Mouse (Mus musculus) erythroblast, embryonic 14.5 days (primary cell): ENCODE results near the gene Ankrd31. TPM values are rescaled to one million over a fixed set of nuclear protein-coding genes. Genes with fewer than 3 reads are reported as not detected.
"Not testable (repeated sequence)": the region's sequence is repeated elsewhere in the genome, so short reads cannot be mapped to it uniquely, and the experiment has no call there.

Experiments
- H3K27me3 ChIP-seq: 2 replicates; pipeline ENCODE4 v1.6.1; 2012; ENCODE audit warnings: inconsistent platforms; ENCODE audit not compliant: control insufficient read depth
- H3K36me3 ChIP-seq: 2 replicates; pipeline ENCODE4 v1.6.1; 2012; ENCODE audit warnings: mild to moderate bottlenecking, inconsistent platforms; ENCODE audit not compliant: control insufficient read depth
- H3K4me1 ChIP-seq: 2 replicates; pipeline ENCODE4 v1.6.1; 2012; ENCODE audit warnings: inconsistent platforms; ENCODE audit not compliant: control insufficient read depth
- H3K4me3 ChIP-seq: replicated peaks from 2 replicates; pipeline ENCODE3; 2012; ENCODE audit warnings: moderate library complexity, mild to moderate bottlenecking, inconsistent platforms
- H3K9me3 ChIP-seq: 2 replicates; pipeline ENCODE4 v1.6.1; 2012; ENCODE audit warnings: low read length, inconsistent platforms, mixed read lengths; ENCODE audit not compliant: control insufficient read depth
- GATA1 ChIP-seq: IDR thresholded peaks from 2 replicates; pipeline ENCODE4 v1.6.1; 2012; ENCODE audit warnings: low read length, inconsistent platforms, mixed read lengths
- TAL1 ChIP-seq: IDR thresholded peaks from 3 replicates; pipeline ENCODE4 v1.6.1; 2012; ENCODE audit warnings: low read length, inconsistent platforms, mixed read lengths
- polyA plus RNA-seq: library from polyadenylated mRNA; stranded (reverse); fragments of >175 nt; gene quantifications from 2 replicates; pipeline ENCODE4 v1.2.3, GENCODE M21; 2012

The Ankrd31 gene
- polyA plus RNA-seq, 1 experiment, result 0.01 TPM

DNA sequence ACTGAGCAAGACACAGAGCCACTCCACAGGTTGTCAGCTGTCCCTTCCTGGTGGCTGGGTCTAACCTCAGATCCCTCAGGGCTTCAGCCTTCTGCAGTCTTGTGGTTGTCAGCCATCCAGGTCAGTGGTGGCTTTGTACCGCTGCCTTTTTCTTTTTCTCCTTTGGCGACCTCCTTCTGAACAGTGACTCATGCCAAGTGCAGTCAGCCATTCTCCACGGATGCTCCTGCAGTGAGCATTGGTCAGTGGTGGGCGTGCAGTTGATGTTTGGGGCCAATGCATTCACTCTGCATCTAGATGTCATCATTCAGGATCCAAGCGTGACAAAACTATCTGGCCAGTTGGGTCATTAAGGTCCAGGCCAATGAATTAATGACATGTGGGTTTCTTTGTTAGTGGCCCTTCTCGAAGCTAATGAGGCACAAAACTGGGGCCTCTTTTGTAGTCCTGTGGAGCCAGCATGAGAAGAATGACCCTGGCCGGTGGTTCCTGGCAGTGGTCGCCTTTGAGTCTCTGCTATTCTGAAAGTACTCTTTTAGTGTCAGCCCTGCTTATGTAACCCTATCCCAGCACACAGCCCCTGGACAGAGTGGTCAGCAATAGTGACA, 180.5 kb downstream of the Ankrd31 start:
- no peaks in the 10 kb centered on the region for H3K36me3 ChIP-seq
- peaks cover 48% of the 10 kb centered on the region for H3K27me3 ChIP-seq
- TF ChIP-seq TAL1 (no peak), GATA1 (no peak)
- H3K9me3 ChIP-seq, result peaks cover 9% of the 10 kb centered on the region
- H3K4me1 ChIP-seq, result peaks cover 8% of the 10 kb centered on the region
- H3K4me3 ChIP-seq, result no peak overlapping the region

DNA sequence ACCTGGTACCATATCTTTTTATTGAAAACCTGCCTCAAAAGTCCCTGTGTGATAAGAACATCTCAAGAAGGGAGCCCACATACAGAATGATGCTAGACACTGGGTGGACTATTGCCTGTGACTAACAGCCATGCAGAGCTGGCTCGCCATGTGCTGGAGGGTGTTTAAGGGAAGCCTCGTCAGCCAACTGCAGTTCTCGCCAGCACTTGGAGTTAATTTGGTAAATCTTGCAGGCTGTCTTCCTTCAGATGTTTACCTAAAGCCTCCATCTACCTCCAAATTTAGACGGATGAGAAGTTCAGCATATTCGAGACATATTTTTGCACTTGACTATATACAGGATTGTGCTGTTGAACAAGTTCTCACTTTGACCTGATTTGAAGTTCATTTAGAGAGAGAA, 184.7 kb downstream of the Ankrd31 start:
- TF ChIP-seq TAL1, result no peak
- TF ChIP-seq GATA1, result no peak
- Histone ChIP-seq H3K27me3 (peaks cover 7% of the 10 kb centered on the region), H3K4me3 (no peak overlapping the region), H3K36me3 (no peaks in the 10 kb centered on the region), H3K4me1 (no peaks in the 10 kb centered on the region), H3K9me3 (no peaks in the 10 kb centered on the region)

DNA sequence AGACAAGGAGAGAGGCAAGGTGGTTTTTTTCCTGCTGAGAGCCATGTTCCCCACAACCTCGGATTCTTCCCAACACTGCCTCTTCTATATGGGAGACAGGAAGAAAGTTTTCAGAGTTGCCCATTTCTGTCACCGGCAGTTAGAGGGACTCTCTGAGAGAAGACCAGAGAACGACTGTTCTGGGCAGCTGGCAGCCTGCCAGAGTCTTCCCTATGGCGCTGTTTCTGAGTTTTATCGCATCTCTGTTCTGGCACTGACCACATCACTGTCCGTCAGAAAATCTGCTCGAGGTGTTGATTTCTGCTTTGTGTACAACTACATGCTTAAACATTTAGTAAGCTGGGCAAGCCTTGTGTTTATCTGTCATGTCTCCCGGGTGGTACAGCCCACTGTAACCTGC, 185.3 kb downstream of the Ankrd31 start:
- H3K36me3 ChIP-seq, result no peaks in the 10 kb centered on the region
- H3K4me1 ChIP-seq, result no peaks in the 10 kb centered on the region
- no peak for TF ChIP-seq TAL1
- no peak for TF ChIP-seq GATA1
- H3K9me3 ChIP-seq, result no peaks in the 10 kb centered on the region
- no peak overlapping the region for H3K4me3 ChIP-seq
- H3K27me3 ChIP-seq, result peaks cover 2% of the 10 kb centered on the region

DNA sequence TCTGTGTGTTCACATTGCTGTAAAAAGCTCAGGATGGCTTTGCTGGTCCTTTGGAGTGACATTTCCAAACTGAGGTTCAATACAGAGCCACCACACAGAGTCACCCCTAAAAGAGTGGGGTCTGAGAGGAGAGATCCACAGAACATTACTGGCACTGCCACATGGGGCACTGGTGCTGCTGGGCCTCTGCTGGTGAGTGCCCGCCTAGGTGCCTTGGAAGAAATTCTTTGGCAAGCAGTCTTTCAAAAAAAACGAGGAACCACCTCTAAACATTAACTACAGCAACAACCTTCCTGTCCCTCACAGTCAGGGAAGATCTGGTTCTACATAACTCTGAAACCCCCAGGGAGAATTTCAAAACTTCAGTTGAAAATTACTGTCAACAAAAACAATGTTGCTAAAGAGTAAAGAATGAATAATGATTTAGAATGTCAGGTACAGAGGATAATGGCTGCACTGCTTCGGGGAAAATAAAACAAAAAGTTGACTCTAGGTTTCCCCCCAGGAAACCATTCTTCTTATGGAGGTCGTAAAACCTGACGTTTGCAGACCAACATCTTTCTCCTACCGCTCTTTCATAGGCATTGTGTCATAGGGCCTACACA, 188.2 kb downstream of the Ankrd31 start:
- Histone ChIP-seq H3K4me3 (no peak overlapping the region), H3K9me3 (no peaks in the 10 kb centered on the region), H3K4me1 (no peaks in the 10 kb centered on the region), H3K36me3 (no peaks in the 10 kb centered on the region), H3K27me3 (no peaks in the 10 kb centered on the region)
- TF ChIP-seq TAL1 (no peak), GATA1 (no peak)

DNA sequence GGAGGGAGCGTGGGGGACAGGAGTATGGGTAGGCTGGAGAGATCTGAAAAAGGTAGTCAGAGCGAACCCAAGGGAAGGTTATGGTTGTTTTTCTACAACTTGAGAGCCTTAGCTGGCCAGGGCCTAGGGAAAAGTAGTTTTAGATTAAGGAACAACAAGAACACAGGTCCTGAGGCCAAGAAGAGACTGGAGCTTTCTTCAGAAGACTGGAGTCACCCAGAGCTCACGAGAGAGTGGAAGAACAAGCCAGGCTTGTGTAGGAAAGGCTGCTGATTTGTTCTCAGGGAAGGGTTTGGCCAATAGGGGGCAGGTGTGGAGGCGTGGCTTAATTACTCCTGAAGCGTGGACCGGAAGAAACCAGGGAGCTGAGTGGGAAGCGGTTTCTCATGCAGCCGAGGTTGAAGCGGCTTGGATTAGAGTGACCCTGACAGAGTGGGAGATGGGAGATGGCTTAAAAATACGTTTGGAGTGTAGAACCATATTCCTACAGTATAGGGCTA, 189.0 kb downstream of the Ankrd31 start:
- no peaks in the 10 kb centered on the region for H3K36me3 ChIP-seq
- TF ChIP-seq TAL1, result no peak
- TF ChIP-seq GATA1, result no peak
- H3K27me3 ChIP-seq, result no peaks in the 10 kb centered on the region
- no peaks in the 10 kb centered on the region for H3K9me3 ChIP-seq
- H3K4me3 ChIP-seq, result no peak overlapping the region
- no peaks in the 10 kb centered on the region for H3K4me1 ChIP-seq

DNA sequence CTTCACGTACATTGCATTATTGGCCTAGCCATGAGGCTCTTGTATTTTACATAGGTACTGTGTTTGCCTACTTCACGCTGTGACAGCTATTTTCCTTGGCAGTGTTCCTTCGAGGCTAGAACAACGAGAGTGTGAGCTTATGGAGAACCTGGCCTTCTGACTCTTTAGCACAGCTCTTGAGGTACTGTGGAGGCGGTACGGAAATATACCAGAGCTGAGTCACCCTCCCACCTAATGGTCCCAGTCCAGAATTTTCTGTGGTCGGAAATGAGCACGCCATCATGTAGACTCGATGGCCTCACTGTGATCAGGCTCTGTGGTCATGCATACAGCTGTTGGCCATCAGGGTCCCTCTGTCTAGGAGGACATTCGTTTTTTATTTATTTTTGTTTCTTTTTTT, 191.6 kb downstream of the Ankrd31 start:
- Histone ChIP-seq H3K9me3 (no peaks in the 10 kb centered on the region), H3K4me3 (no peak overlapping the region), H3K4me1 (no peaks in the 10 kb centered on the region), H3K27me3 (no peaks in the 10 kb centered on the region), H3K36me3 (no peaks in the 10 kb centered on the region)
- TF ChIP-seq TAL1, result no peak
- TF ChIP-seq GATA1, result no peak

DNA sequence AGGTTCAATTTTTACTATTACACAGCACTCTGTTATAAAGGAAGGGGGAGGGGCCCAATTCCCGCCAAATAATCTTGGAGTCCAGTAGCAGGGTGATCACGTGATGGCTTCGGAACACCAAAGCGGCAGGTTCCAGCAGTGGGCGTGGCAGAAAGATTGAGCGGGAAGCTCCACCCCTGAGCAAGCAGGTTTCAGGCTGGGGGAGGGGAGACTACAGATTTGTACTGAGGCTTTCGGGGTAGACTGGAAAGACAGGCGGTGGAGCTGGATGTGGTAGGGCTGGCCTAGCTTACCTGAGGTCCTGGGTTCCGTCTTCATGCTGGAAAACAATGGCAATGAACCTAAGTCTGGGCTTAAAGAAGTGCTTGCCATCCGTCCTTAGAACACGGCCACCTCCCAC, 193.4 kb downstream of the Ankrd31 start:
- not testable (repeated sequence) for H3K4me3 ChIP-seq

DNA sequence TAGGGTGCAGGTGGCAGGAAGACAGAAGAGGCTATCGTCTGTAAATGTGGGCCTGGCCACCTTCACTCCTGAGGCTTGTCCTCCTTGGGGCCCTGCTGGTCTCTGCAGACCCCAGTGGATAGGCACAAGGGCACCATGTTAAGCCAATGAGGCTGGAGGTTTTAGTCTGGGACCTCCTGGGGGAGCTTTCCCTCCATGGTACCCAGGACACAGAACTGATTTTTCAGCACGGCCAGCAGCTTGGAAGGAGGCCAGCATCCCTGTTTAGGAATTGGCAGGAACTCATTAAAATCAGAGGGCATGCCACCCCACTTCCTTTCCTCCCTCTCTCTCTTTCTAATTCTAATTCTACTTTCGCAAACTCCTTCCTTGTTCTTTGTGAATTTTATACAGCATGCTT, 195.5 kb downstream of the Ankrd31 start:
- H3K27me3 ChIP-seq, result no peaks in the 10 kb centered on the region
- H3K4me1 ChIP-seq, result no peaks in the 10 kb centered on the region
- no peak overlapping the region for H3K4me3 ChIP-seq
- no peaks in the 10 kb centered on the region; the same call in 1 of the 2 replicates for H3K36me3 ChIP-seq
- TF ChIP-seq GATA1 (no peak), TAL1 (no peak)
- H3K9me3 ChIP-seq, result no peaks in the 10 kb centered on the region; the same call in 1 of the 2 replicates

More for the DNA sequence above, 193.4 kb downstream of the Ankrd31 start:
- not testable (repeated sequence) for H3K4me1 ChIP-seq, H3K36me3 ChIP-seq, H3K9me3 ChIP-seq, H3K27me3 ChIP-seq

DNA sequence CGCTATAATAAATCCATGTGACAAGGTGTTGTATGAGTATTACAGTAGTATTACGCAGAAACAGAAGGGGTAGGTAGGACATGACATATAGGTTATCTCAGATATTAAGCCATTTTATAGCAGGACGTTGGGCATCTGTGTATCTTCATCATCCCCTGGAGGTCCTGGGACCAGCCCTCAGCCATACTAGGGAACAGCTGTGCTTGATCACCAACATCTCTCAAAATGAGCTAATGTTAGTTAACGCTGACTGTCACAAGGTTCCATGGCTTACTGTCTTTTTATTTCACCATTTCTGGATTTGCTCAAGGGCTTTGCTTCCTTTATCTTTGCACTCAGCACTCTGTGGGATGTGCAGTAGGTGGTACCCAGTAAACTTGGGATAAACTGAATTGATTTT, 197.7 kb downstream of the Ankrd31 start:
- TF ChIP-seq TAL1 (no peak), GATA1 (no peak)
- Histone ChIP-seq H3K4me1 (no peaks in the 10 kb centered on the region), H3K4me3 (no peak overlapping the region), H3K27me3 (no peaks in the 10 kb centered on the region), H3K9me3 (peaks cover 6% of the 10 kb centered on the region), H3K36me3 (peaks cover 3% of the 10 kb centered on the region; the same call in 1 of the 2 replicates)
